ENCODE assay signal across 36 mouse cellular contexts in the genomic region with DNA sequence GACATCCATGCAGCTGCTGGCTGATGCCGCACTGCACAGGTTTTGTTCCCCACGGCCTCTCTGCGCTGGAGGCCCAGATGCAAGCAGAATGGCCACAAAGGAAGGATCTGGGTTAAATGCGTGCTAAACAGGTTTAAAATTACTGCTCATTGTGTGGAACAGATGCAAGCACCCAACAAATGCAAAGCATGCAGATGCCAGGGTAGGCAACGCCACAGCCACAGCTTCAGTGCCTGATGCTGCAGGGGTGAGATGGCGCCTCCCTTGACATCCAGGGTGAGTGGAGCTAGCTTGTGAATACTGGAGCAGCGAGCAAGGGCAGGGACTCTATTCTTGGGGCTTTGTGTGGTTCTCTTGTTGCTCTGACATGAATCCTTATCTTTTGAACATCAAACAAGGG. TPM values are rescaled to one million over a fixed set of nuclear protein-coding genes. Genes with fewer than 3 reads are reported as not detected.
DNase-seq lines count a peak whose midpoint lies in the region; ATAC-seq lines count a peak whose summit lies in the region.
"Had no signal": no experiment of that assay in that cellular context is flagged by ENCODE, and none has a peak within 500 bp of the region (broad histone marks: within the 10 kb centered on the region; RNA-seq: fewer than 3 reads in every experiment).

No protein-coding gene starts in this region.

- peak; percentile 15 for DNase-seq in neural tube, embryonic 11.5 days (ENCODE audit: low spot score)
- DNase-seq in heart, postnatal 25 days (ENCODE audit: low spot score): no peak
- DNase-seq: adrenal gland, adult 2 months; adrenal gland, postnatal 14 days; B cell, adult 2 months; cerebellum, adult 11-12 months; cerebellum, adult 8-10 months; cerebellum, postnatal 10 days; cerebellum, postnatal 36 days; embryo, embryonic 11 days; gastrocnemius, adult 2 months; gastrocnemius, postnatal 14 days; heart, adult 11 months; heart, postnatal 36 days had no signal

- peaks cover 25% of the 10 kb centered on the region for H3K4me1 ChIP-seq in forebrain, embryonic 12.5 days
- H3K4me1 ChIP-seq in forebrain, embryonic 16.5 days (replicated peaks; ENCODE audit: control insufficient read depth, insufficient read depth, low read length): peaks cover 3% of the 10 kb centered on the region
- H3K4me1 ChIP-seq in neural tube, embryonic 11.5 days (ENCODE audit: control insufficient read depth, insufficient read depth, low read length): peaks cover 3% of the 10 kb centered on the region; the same call in 1 of the 2 replicates
- peaks cover 3% of the 10 kb centered on the region; the same call in 1 of the 2 replicates for H3K4me1 ChIP-seq in neural tube, embryonic 15.5 days
- H3K4me1 ChIP-seq in forebrain, embryonic 15.5 days: peaks cover 13% of the 10 kb centered on the region

- H3K4me3 ChIP-seq in forebrain, embryonic 12.5 days (replicated peaks): no peak overlapping the region
- no peak overlapping the region for H3K4me3 ChIP-seq in forebrain, embryonic 16.5 days (replicated peaks; ENCODE audit: low read length)
- no peak overlapping the region for H3K4me3 ChIP-seq in neural tube, embryonic 11.5 days (ENCODE audit: low read depth, low read length)
- no peak overlapping the region for H3K4me3 ChIP-seq in neural tube, embryonic 15.5 days (replicated peaks)
- no peak overlapping the region for H3K4me3 ChIP-seq in forebrain, embryonic 15.5 days
- H3K4me3 ChIP-seq: embryonic facial prominence, embryonic 10.5 days; embryonic facial prominence, embryonic 13.5 days; erythroblast, embryonic 14.5 days; gastrocnemius, adult 2 months; hindbrain, embryonic 15.5 days had no signal

- WGBS in forebrain, embryonic 12.5 days: 60% methylated on average over 7 of the region's 7 CpGs
- 53% methylated on average over 7 of the region's 7 CpGs for WGBS in forebrain, embryonic 16.5 days
- 83% methylated on average over 7 of the region's 7 CpGs for WGBS in neural tube, embryonic 11.5 days
- 60% methylated on average over 7 of the region's 7 CpGs for WGBS in neural tube, embryonic 15.5 days
- 60% methylated on average over 7 of the region's 7 CpGs for WGBS in forebrain, embryonic 15.5 days

- H3K9ac ChIP-seq in forebrain, embryonic 12.5 days: no peak overlapping the region
- no peak overlapping the region for H3K9ac ChIP-seq in forebrain, embryonic 16.5 days (replicated peaks; ENCODE audit: low read depth, low read length)
- H3K9ac ChIP-seq in neural tube, embryonic 11.5 days (ENCODE audit: low read length): no peak overlapping the region
- no peak overlapping the region for H3K9ac ChIP-seq in neural tube, embryonic 15.5 days (replicated peaks)
- H3K9ac ChIP-seq in forebrain, embryonic 15.5 days (replicated peaks): no peak overlapping the region
- H3K9ac ChIP-seq: embryonic facial prominence, embryonic 13.5 days; hindbrain, embryonic 15.5 days had no signal

- no peaks in the 10 kb centered on the region for H3K9me3 ChIP-seq in forebrain, embryonic 12.5 days
- no peaks in the 10 kb centered on the region for H3K9me3 ChIP-seq in forebrain, embryonic 16.5 days (ENCODE audit: control insufficient read depth, low read length)
- H3K9me3 ChIP-seq in neural tube, embryonic 11.5 days (ENCODE audit: control insufficient read depth, low read length): no peaks in the 10 kb centered on the region
- H3K9me3 ChIP-seq in neural tube, embryonic 15.5 days (replicated peaks): no peaks in the 10 kb centered on the region
- no peaks in the 10 kb centered on the region for H3K9me3 ChIP-seq in forebrain, embryonic 15.5 days
- H3K9me3 ChIP-seq: embryonic facial prominence, embryonic 10.5 days; embryonic facial prominence, embryonic 13.5 days; G1E; hindbrain, embryonic 15.5 days had no signal

- H3K27ac ChIP-seq in forebrain, embryonic 12.5 days: 0 out of 2 replicates have a peak overlapping the region, but pooled peaks have one; percentile 42
- no peak overlapping the region for H3K27ac ChIP-seq in forebrain, embryonic 16.5 days (ENCODE audit: low read length)
- no peak overlapping the region for H3K27ac ChIP-seq in neural tube, embryonic 11.5 days (ENCODE audit: low read depth, low read length)
- H3K27ac ChIP-seq in neural tube, embryonic 15.5 days (replicated peaks): no peak overlapping the region
- peak overlapping the region; percentile 39; the same call in 1 of the 2 replicates for H3K27ac ChIP-seq in forebrain, embryonic 15.5 days (replicated peaks)
- H3K27ac ChIP-seq: embryonic facial prominence, embryonic 10.5 days; embryonic facial prominence, embryonic 13.5 days; gastrocnemius, adult 2 months; hindbrain, embryonic 15.5 days had no signal

- intact Hi-C loops in heart, postnatal 25 days (cut with DNase I): no loop called here

- peaks cover 37% of the 10 kb centered on the region; the same call in 1 of the 2 replicates for H3K27me3 ChIP-seq in forebrain, embryonic 12.5 days
- H3K27me3 ChIP-seq in forebrain, embryonic 16.5 days (replicated peaks; ENCODE audit: control insufficient read depth, insufficient read depth, low read length): no peaks in the 10 kb centered on the region
- no peaks in the 10 kb centered on the region for H3K27me3 ChIP-seq in neural tube, embryonic 11.5 days (ENCODE audit: control insufficient read depth, insufficient read depth, low read length)
- H3K27me3 ChIP-seq in neural tube, embryonic 15.5 days (replicated peaks): peaks cover 10% of the 10 kb centered on the region
- H3K27me3 ChIP-seq in forebrain, embryonic 15.5 days: no peaks in the 10 kb centered on the region; the same call in 1 of the 2 replicates
- H3K27me3 ChIP-seq: embryonic facial prominence, embryonic 13.5 days had no signal

- 0 out of 2 replicates have a peak, but pooled peaks have one; percentile 30 for ATAC-seq in forebrain, embryonic 12.5 days (ENCODE audit: low FRiP score)
- no peak for ATAC-seq in forebrain, embryonic 16.5 days
- ATAC-seq in neural tube, embryonic 11.5 days (ENCODE audit: insufficient read depth, low FRiP score, low TSS enrichment): no peak
- ATAC-seq in neural tube, embryonic 15.5 days (ENCODE audit: low FRiP score): no peak
- ATAC-seq in forebrain, embryonic 15.5 days (replicated peaks): peak; percentile 35; the same call in 1 of the 2 replicates
- no peak for ATAC-seq in activated CD4-positive, CD25-positive, alpha-beta regulatory T cell, adult 4 months
- ATAC-seq: intestine, postnatal 0 days; Patski had no signal

- H3K4me2 ChIP-seq in forebrain, embryonic 12.5 days: no peak overlapping the region
- no peak overlapping the region for H3K4me2 ChIP-seq in forebrain, embryonic 16.5 days (ENCODE audit: low read length)
- no peak overlapping the region for H3K4me2 ChIP-seq in neural tube, embryonic 11.5 days (ENCODE audit: low read depth)
- no peak overlapping the region for H3K4me2 ChIP-seq in neural tube, embryonic 15.5 days
- H3K4me2 ChIP-seq in forebrain, embryonic 15.5 days (replicated peaks): no peak overlapping the region
- H3K4me2 ChIP-seq: embryonic facial prominence, embryonic 13.5 days; heart, embryonic 11.5 days; hindbrain, embryonic 15.5 days had no signal

- no peaks in the 10 kb centered on the region for H3K36me3 ChIP-seq in forebrain, embryonic 12.5 days (replicated peaks)
- H3K36me3 ChIP-seq in forebrain, embryonic 16.5 days (ENCODE audit: control insufficient read depth, insufficient read depth): no peaks in the 10 kb centered on the region
- H3K36me3 ChIP-seq in neural tube, embryonic 11.5 days (ENCODE audit: control insufficient read depth, insufficient read depth, low read length): no peaks in the 10 kb centered on the region
- H3K36me3 ChIP-seq in neural tube, embryonic 15.5 days: no peaks in the 10 kb centered on the region
- no peaks in the 10 kb centered on the region for H3K36me3 ChIP-seq in forebrain, embryonic 15.5 days
- H3K36me3 ChIP-seq: embryonic facial prominence, embryonic 10.5 days; embryonic facial prominence, embryonic 13.5 days; G1E; hindbrain, embryonic 15.5 days had no signal

RNA-seq across cellular contexts. Expression of a gene that starts 39.8 kb away (rescaled TPM):
- 0.18 and 0.56 TPM in 2 replicates for polyA plus RNA-seq in forebrain, embryonic 12.5 days (2016; fragmentation: Nextera tagmentation; extraction: Ambion mirVana)
- 0.17 and 0.77 TPM in 2 replicates for polyA plus RNA-seq in forebrain, embryonic 16.5 days (2015; fragmentation: Nextera tagmentation; extraction: Ambion mirVana)
- polyA plus RNA-seq in neural tube, embryonic 11.5 days (2014; fragmentation: Nextera tagmentation; extraction: Ambion mirVana): not detected in 2 replicates
- not detected in 2 replicates for polyA plus RNA-seq in neural tube, embryonic 15.5 days (2015; fragmentation: Nextera tagmentation; extraction: Ambion mirVana)
- 0.29 and 0.45 TPM in 2 replicates for polyA plus RNA-seq in forebrain, embryonic 15.5 days (2015; fragmentation: Nextera tagmentation; extraction: Ambion mirVana)
- not detected for total RNA-seq in heart, postnatal 25 days (2021)
- not detected for polyA plus RNA-seq in activated CD4-positive, CD25-positive, alpha-beta regulatory T cell, adult 4 months (2017; shearing (Covaris generic))
- total RNA-seq: adrenal gland, adult 2 months; adrenal gland, postnatal 14 days; adrenal gland, postnatal 4 days; CH12.LX; gastrocnemius, adult 2 months; gastrocnemius, postnatal 14 days; gastrocnemius, postnatal 4 days; heart, adult 8-10 months; heart, postnatal 36 days had no signal
- polyA plus RNA-seq: adrenal gland, adult 2 months; cortical plate, adult 2 months; embryonic facial prominence, embryonic 10.5 days; embryonic facial prominence, embryonic 13.5 days; erythroblast, embryonic 14.5 days; G1E; heart, embryonic 11.5 days; heart, embryonic 14.5 days; heart, postnatal 0 days; hindbrain, embryonic 11.5 days; intestine, embryonic 14.5 days; intestine, postnatal 0 days; Patski had no signal

Comparison
In these comparisons a context has a peak if more than half of its experiments do, and no peak if none do; other contexts are left out.
1. ATAC-seq: peak in forebrain, embryonic 12.5 days (single experiment) and forebrain, embryonic 15.5 days (single experiment); none in forebrain, embryonic 16.5 days (single experiment), neural tube, embryonic 11.5 days (single experiment), neural tube, embryonic 15.5 days (single experiment) and activated CD4-positive, CD25-positive, alpha-beta regulatory T cell, adult 4 months (single experiment).
2. H3K27ac ChIP-seq: peak in forebrain, embryonic 12.5 days (single experiment) and forebrain, embryonic 15.5 days (single experiment); none in forebrain, embryonic 16.5 days (single experiment), neural tube, embryonic 11.5 days (single experiment) and neural tube, embryonic 15.5 days (single experiment).